Mouse (Mus musculus): ENCODE results near the gene Rplp1. TPM values are rescaled to one million over a fixed set of nuclear protein-coding genes. Genes with fewer than 3 reads are reported as not detected.

Gene Rplp1
- polyA plus RNA-seq, 1 experiment from 2014 or later = 776 TPM

Other genes starting within 250 kb of the Rplp1 start
- gene Kif23, start 32.2 kb upstream of the Rplp1 start, polyA plus RNA-seq (2016; fragmentation: Nextera tagmentation; extraction: Ambion mirVana) = 61.9 and 66.8 TPM in 2 replicates
- 0.60 and 0.79 TPM in 2 replicates for gene Paqr5, start 112.3 kb upstream of the Rplp1 start, polyA plus RNA-seq (2016; fragmentation: Nextera tagmentation; extraction: Ambion mirVana)
- 17.3 and 21.9 TPM in 2 replicates for gene Glce, start 208.1 kb upstream of the Rplp1 start, polyA plus RNA-seq (2016; fragmentation: Nextera tagmentation; extraction: Ambion mirVana)